Mouse (Mus musculus) liver, embryonic 15.5 days (tissue): Measurements from ENCODE around the gene Lef1. TPM values are rescaled to one million over a fixed set of nuclear protein-coding genes. Genes with fewer than 3 reads are reported as not detected.

Experiments
- ATAC-seq: fragments of 200-750 bp; cut with Nextera tagmentation; 2 replicates; pipeline ENCODE4 v1.8.0; 2017; ENCODE audit warnings: moderate number of reproducible peaks, mild to moderate bottlenecking, moderate library complexity; ENCODE audit not compliant: insufficient read depth
- H3K27ac ChIP-seq: fragments of 300-500 bp; sonication (generic); replicated peaks from 2 replicates; pipeline ENCODE4 v1.5.1; 2015; ENCODE audit warnings: mild to moderate bottlenecking, inconsistent platforms
- H3K27me3 ChIP-seq: fragments of 300-500 bp; sonication (generic); 2 replicates; pipeline ENCODE4 v1.6.1; 2015; ENCODE audit warnings: mild to moderate bottlenecking, inconsistent platforms
- H3K36me3 ChIP-seq: fragments of 300-500 bp; sonication (generic); replicated peaks from 2 replicates; pipeline ENCODE4 v1.6.1; 2015; ENCODE audit warnings: moderate library complexity, mild to moderate bottlenecking, inconsistent platforms
- H3K4me1 ChIP-seq: fragments of 300-500 bp; sonication (generic); replicated peaks from 2 replicates; pipeline ENCODE4 v1.6.1; 2015; ENCODE audit warnings: inconsistent platforms
- H3K4me2 ChIP-seq: fragments of 300-500 bp; sonication (generic); 2 replicates; pipeline ENCODE4 v1.6.1; 2015; ENCODE audit warnings: moderate library complexity, mild to moderate bottlenecking, inconsistent platforms
- H3K4me3 ChIP-seq: fragments of 300-500 bp; sonication (generic); replicated peaks from 2 replicates; pipeline ENCODE4 v1.5.1; 2015; ENCODE audit warnings: mild to moderate bottlenecking, inconsistent platforms
- H3K9ac ChIP-seq: fragments of 300-500 bp; sonication (generic); 2 replicates; pipeline ENCODE4 v1.6.1; 2015; ENCODE audit warnings: moderate library complexity, mild to moderate bottlenecking, inconsistent platforms
- H3K9me3 ChIP-seq: fragments of 300-500 bp; sonication (generic); replicated peaks from 2 replicates; pipeline ENCODE4 v1.6.1; 2016; ENCODE audit warnings: inconsistent platforms
- WGBS: fragments of 180-500 bp; shearing (Covaris S2); methylation state at CpG from one replicate; pipeline ENCODE4 v1.1.7; 2015; ENCODE audit warnings: mixed read lengths; ENCODE audit not compliant: insufficient replicate concordance; 5-methylcytosine and 5-hydroxymethylcytosine counted together
- polyA plus RNA-seq: library from polyadenylated mRNA; unstranded; fragments of >200 nt; fragmentation: Nextera tagmentation; extraction: Ambion mirVana; gene quantifications from 2 replicates; pipeline ENCODE4 v1.2.1, GENCODE M21; 2015

Lef1 gene
- polyA plus RNA-seq, 1 experiment from 2014 or later: 0.86 TPM

GRCm38 (mm10) chr3:131084718-131085561 is 25.3 kb upstream of the Lef1 start:
- H3K4me1 ChIP-seq: no peaks in the 10 kb centered on the region
- H3K4me2 ChIP-seq: peak overlapping the region; percentile 11; the same call in 1 of the 2 replicates
- H3K9me3 ChIP-seq: no peaks in the 10 kb centered on the region
- WGBS: 9% methylated on average over 30 of the region's 30 CpGs
- no peak for ATAC-seq
- no peak overlapping the region; the same call in 1 of the 2 replicates for H3K4me3 ChIP-seq
- H3K27me3 ChIP-seq: peaks cover 27% of the 10 kb centered on the region
- no peak overlapping the region for H3K9ac ChIP-seq
- no peaks in the 10 kb centered on the region for H3K36me3 ChIP-seq
- no peak overlapping the region for H3K27ac ChIP-seq

GRCm38 (mm10) chr3:131085978-131086377 is 24.3 kb upstream of the Lef1 start:
- 20% methylated on average over 9 of the region's 9 CpGs for WGBS
- no peak overlapping the region for H3K27ac ChIP-seq
- H3K9me3 ChIP-seq: no peaks in the 10 kb centered on the region
- no peak overlapping the region for H3K9ac ChIP-seq
- ATAC-seq: no peak
- H3K27me3 ChIP-seq: peaks cover 27% of the 10 kb centered on the region
- H3K4me1 ChIP-seq: no peaks in the 10 kb centered on the region
- no peaks in the 10 kb centered on the region for H3K36me3 ChIP-seq
- no peak overlapping the region for H3K4me2 ChIP-seq
- H3K4me3 ChIP-seq: no peak overlapping the region

- no peak overlapping the region for H3K27ac ChIP-seq
- H3K9ac ChIP-seq: no peak overlapping the region
- ATAC-seq: no peak
- WGBS: 61% methylated on average over 3 of the region's 3 CpGs
- H3K9me3 ChIP-seq: no peaks in the 10 kb centered on the region
- no peak overlapping the region for H3K4me3 ChIP-seq
- no peak overlapping the region for H3K4me2 ChIP-seq
- H3K4me1 ChIP-seq: no peaks in the 10 kb centered on the region
- peaks cover 17% of the 10 kb centered on the region for H3K27me3 ChIP-seq
- no peaks in the 10 kb centered on the region for H3K36me3 ChIP-seq
Measured at GRCm38 (mm10) chr3:131089721-131090120, 20.6 kb upstream of the Lef1 start.

GRCm38 (mm10) chr3:131092113-131092512 is 18.2 kb upstream of the Lef1 start:
- Histone ChIP-seq H3K27ac (no peak overlapping the region), H3K4me2 (no peak overlapping the region), H3K9me3 (no peaks in the 10 kb centered on the region), H3K36me3 (no peaks in the 10 kb centered on the region), H3K9ac (no peak overlapping the region), H3K4me3 (no peak overlapping the region), H3K27me3 (no peaks in the 10 kb centered on the region), H3K4me1 (no peaks in the 10 kb centered on the region)
- ATAC-seq: no peak
- WGBS: 31% methylated on average over 6 of the region's 6 CpGs

GRCm38 (mm10) chr3:131093736-131094135 is 16.5 kb upstream of the Lef1 start:
- Histone ChIP-seq H3K4me3 (no peak overlapping the region), H3K4me2 (no peak overlapping the region), H3K4me1 (no peaks in the 10 kb centered on the region), H3K36me3 (no peaks in the 10 kb centered on the region), H3K9ac (no peak overlapping the region), H3K27ac (no peak overlapping the region), H3K27me3 (no peaks in the 10 kb centered on the region), H3K9me3 (no peaks in the 10 kb centered on the region)
- ATAC-seq: no peak
- WGBS: 58% methylated on average over 12 of the region's 12 CpGs

GRCm38 (mm10) chr3:131096105-131096504 is 14.2 kb upstream of the Lef1 start:
- Histone ChIP-seq H3K4me1 (no peaks in the 10 kb centered on the region), H3K9ac (no peak overlapping the region), H3K27me3 (no peaks in the 10 kb centered on the region), H3K9me3 (no peaks in the 10 kb centered on the region), H3K36me3 (no peaks in the 10 kb centered on the region), H3K4me3 (no peak overlapping the region), H3K4me2 (no peak overlapping the region), H3K27ac (no peak overlapping the region)
- WGBS: 78% methylated on average over 4 of the region's 4 CpGs
- no peak for ATAC-seq

GRCm38 (mm10) chr3:131102191-131102774 is 8.0 kb upstream of the Lef1 start:
- H3K4me3 ChIP-seq: no peak overlapping the region
- WGBS: 41% methylated on average over 13 of the region's 13 CpGs
- H3K27me3 ChIP-seq: peaks cover 40% of the 10 kb centered on the region

GRCm38 (mm10) chr3:131105362-131105761 is 4.9 kb upstream of the Lef1 start:
- ATAC-seq: no peak
- Histone ChIP-seq H3K36me3 (no peaks in the 10 kb centered on the region), H3K27me3 (peaks cover 69% of the 10 kb centered on the region), H3K27ac (no peak overlapping the region), H3K4me3 (no peak overlapping the region), H3K4me1 (peaks cover 4% of the 10 kb centered on the region; the same call in 1 of the 2 replicates), H3K9ac (no peak overlapping the region), H3K9me3 (no peaks in the 10 kb centered on the region), H3K4me2 (no peak overlapping the region)
- 43% methylated on average over 8 of the region's 8 CpGs for WGBS

More at GRCm38 (mm10) chr3:131102191-131102774, 8.0 kb upstream of the Lef1 start:
- Histone ChIP-seq H3K9ac (no peak overlapping the region), H3K9me3 (no peaks in the 10 kb centered on the region), H3K27ac (no peak overlapping the region), H3K4me1 (peaks cover 4% of the 10 kb centered on the region; the same call in 1 of the 2 replicates), H3K4me2 (no peak overlapping the region), H3K36me3 (no peaks in the 10 kb centered on the region)
- ATAC-seq: no peak

- Histone ChIP-seq H3K4me3 (peak overlapping the region; percentile 26), H3K27me3 (peaks cover 75% of the 10 kb centered on the region), H3K9me3 (no peaks in the 10 kb centered on the region), H3K36me3 (no peaks in the 10 kb centered on the region), H3K9ac (no peak overlapping the region), H3K4me2 (peak overlapping the region; percentile 50), H3K4me1 (peaks cover 8% of the 10 kb centered on the region; the same call in 1 of the 2 replicates), H3K27ac (no peak overlapping the region)
- no peak for ATAC-seq
- under 1% methylated on average over 36 of the region's 36 CpGs for WGBS
Measured at GRCm38 (mm10) chr3:131105940-131106401, 4.3 kb upstream of the Lef1 start.

- Histone ChIP-seq H3K9ac (no peak overlapping the region), H3K27ac (no peak overlapping the region), H3K4me1 (peaks cover 9% of the 10 kb centered on the region; the same call in 1 of the 2 replicates), H3K4me2 (peak overlapping the region; percentile 50), H3K9me3 (no peaks in the 10 kb centered on the region), H3K36me3 (no peaks in the 10 kb centered on the region), H3K4me3 (peak overlapping the region; percentile 26), H3K27me3 (peaks cover 82% of the 10 kb centered on the region)
- ATAC-seq: no peak
- 1% methylated on average over 45 of the region's 45 CpGs for WGBS
Measured at GRCm38 (mm10) chr3:131106451-131107291, 3.6 kb upstream of the Lef1 start.
